Mouse (Mus musculus): ENCODE measurements around the gene Sipa1l2.

GRCm38 (mm10) chr8:125570389-125570788 is 781 bp upstream of the Sipa1l2 start:
- TF ChIP-seq CTCF (IDR thresholded peaks at IDR 0.05; ENCODE audit: control insufficient read depth, insufficient read depth, insufficient replicate concordance, low read depth, low read length) (no peak), POLR2A (IDR thresholded peaks at IDR 0.05; ENCODE audit: control insufficient read depth, low read depth, low read length) (no peak)
